Mouse (Mus musculus): Measurements from ENCODE around the gene Cnot6l. TPM values are rescaled to one million over a fixed set of nuclear protein-coding genes. Genes with fewer than 3 reads are reported as not detected.

Gene Cnot6l
- total and polyA plus RNA-seq, 3 experiments: 6.8 to 54.3 (median 49.6) TPM

- no peaks in the 10 kb centered on the region for H3K36me3 ChIP-seq (ENCODE audit: control insufficient read depth, insufficient read depth, low read length)
- 95% methylated on average over 1 of the region's 1 CpGs for WGBS
- H3K79me2 ChIP-seq (replicated peaks; ENCODE audit: control insufficient read depth, insufficient read depth, low read length): no peaks in the 10 kb centered on the region
- intact Hi-C loops (cut with DNase I): no loop called here
- no peaks in the 10 kb centered on the region for H3K4me1 ChIP-seq (ENCODE audit: control insufficient read depth, insufficient read depth, low read length)
- no peak overlapping the region for H3K9ac ChIP-seq (ENCODE audit: low read depth, low read length)
- no peaks in the 10 kb centered on the region for H3K27me3 ChIP-seq (ENCODE audit: control insufficient read depth, insufficient read depth, low read length)
- DNase-seq: no peak
- no peak overlapping the region for H3K27ac ChIP-seq
- no peak for TF ChIP-seq CTCF (IDR thresholded peaks at IDR 0.05)
- TF ChIP-seq EP300 (IDR thresholded peaks at IDR 0.05; ENCODE audit: insufficient read depth, low read depth, low read length): no peak
- TF ChIP-seq POLR2A (IDR thresholded peaks at IDR 0.05; ENCODE audit: insufficient read depth, low read depth, low read length): no peak
- no peak overlapping the region for H3K4me3 ChIP-seq
Observed at GRCm38 (mm10) chr5:96189761-96190160, 25.8 kb upstream of the Cnot6l start.

DNA sequence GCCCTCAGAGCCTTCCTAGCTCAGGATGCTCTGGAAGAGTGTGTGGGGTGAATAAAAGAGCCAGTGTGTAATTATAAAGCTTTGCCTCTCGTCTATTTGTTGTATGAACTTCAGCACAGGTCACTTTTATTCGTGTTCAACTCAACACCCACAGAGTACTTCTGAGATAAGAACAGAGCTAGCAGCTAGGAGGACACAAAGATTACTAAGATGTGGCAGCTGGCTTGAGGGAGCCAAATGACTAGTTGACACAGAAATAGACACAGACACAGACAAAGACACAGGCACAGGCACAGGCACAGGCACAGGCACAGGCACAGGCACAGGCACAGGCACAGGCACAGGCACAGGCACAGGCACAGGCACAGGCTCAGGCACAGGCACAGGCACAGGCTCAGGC lies 20.0 kb upstream of the Cnot6l start:
- Histone ChIP-seq H3K79me2 (replicated peaks; ENCODE audit: control insufficient read depth, insufficient read depth, low read length) (no peaks in the 10 kb centered on the region), H3K4me1 (ENCODE audit: control insufficient read depth, insufficient read depth, low read length) (no peaks in the 10 kb centered on the region), H3K4me3 (no peak overlapping the region), H3K27ac (no peak overlapping the region), H3K27me3 (ENCODE audit: control insufficient read depth, insufficient read depth, low read length) (no peaks in the 10 kb centered on the region), H3K9ac (ENCODE audit: low read depth, low read length) (no peak overlapping the region), H3K36me3 (ENCODE audit: control insufficient read depth, insufficient read depth, low read length) (no peaks in the 10 kb centered on the region)
- DNase-seq: no peak
- intact Hi-C loops (cut with DNase I): no loop called here
- 26% methylated on average over 2 of the region's 2 CpGs for WGBS
- TF ChIP-seq POLR2A (IDR thresholded peaks at IDR 0.05; ENCODE audit: insufficient read depth, low read depth, low read length) (no peak), EP300 (IDR thresholded peaks at IDR 0.05; ENCODE audit: insufficient read depth, low read depth, low read length) (no peak), CTCF (IDR thresholded peaks at IDR 0.05) (no peak)

GRCm38 (mm10) chr5:96183211-96183610 lies 19.2 kb upstream of the Cnot6l start:
- Histone ChIP-seq H3K36me3 (ENCODE audit: control insufficient read depth, insufficient read depth, low read length) (no peaks in the 10 kb centered on the region), H3K27ac (no peak overlapping the region), H3K9ac (ENCODE audit: low read depth, low read length) (no peak overlapping the region), H3K79me2 (replicated peaks; ENCODE audit: control insufficient read depth, insufficient read depth, low read length) (no peaks in the 10 kb centered on the region), H3K27me3 (ENCODE audit: control insufficient read depth, insufficient read depth, low read length) (no peaks in the 10 kb centered on the region), H3K4me1 (ENCODE audit: control insufficient read depth, insufficient read depth, low read length) (no peaks in the 10 kb centered on the region), H3K4me3 (no peak overlapping the region)
- 73% methylated on average over 2 of the region's 2 CpGs for WGBS
- no peak for DNase-seq
- TF ChIP-seq POLR2A (IDR thresholded peaks at IDR 0.05; ENCODE audit: insufficient read depth, low read depth, low read length) (no peak), EP300 (IDR thresholded peaks at IDR 0.05; ENCODE audit: insufficient read depth, low read depth, low read length) (no peak), CTCF (IDR thresholded peaks at IDR 0.05) (no peak)
- intact Hi-C loops (cut with DNase I): no loop called here

GRCm38 (mm10) chr5:96176879-96177358 lies 12.9 kb upstream of the Cnot6l start:
- H3K27me3 ChIP-seq (ENCODE audit: control insufficient read depth, insufficient read depth, low read length): no peaks in the 10 kb centered on the region
- peaks cover 2% of the 10 kb centered on the region; the same call in 1 of the 2 replicates for H3K4me1 ChIP-seq (ENCODE audit: control insufficient read depth, insufficient read depth, low read length)
- H3K9ac ChIP-seq (ENCODE audit: low read depth, low read length): no peak overlapping the region
- 35% methylated on average over 11 of the region's 11 CpGs for WGBS
- intact Hi-C loops (cut with DNase I): no loop called here
- H3K27ac ChIP-seq: peak overlapping the region; percentile 79
- no peak for TF ChIP-seq CTCF (IDR thresholded peaks at IDR 0.05)
- TF ChIP-seq POLR2A (IDR thresholded peaks at IDR 0.05; ENCODE audit: insufficient read depth, low read depth, low read length): peak; percentile 25; the same call in 1 of the 2 replicates
- no peaks in the 10 kb centered on the region for H3K79me2 ChIP-seq (replicated peaks; ENCODE audit: control insufficient read depth, insufficient read depth, low read length)
- no peaks in the 10 kb centered on the region; the same call in 1 of the 2 replicates for H3K36me3 ChIP-seq (ENCODE audit: control insufficient read depth, insufficient read depth, low read length)
- H3K4me3 ChIP-seq: no peak overlapping the region
- DNase-seq: peak in 1 of 2 experiments; percentile 23

DNA sequence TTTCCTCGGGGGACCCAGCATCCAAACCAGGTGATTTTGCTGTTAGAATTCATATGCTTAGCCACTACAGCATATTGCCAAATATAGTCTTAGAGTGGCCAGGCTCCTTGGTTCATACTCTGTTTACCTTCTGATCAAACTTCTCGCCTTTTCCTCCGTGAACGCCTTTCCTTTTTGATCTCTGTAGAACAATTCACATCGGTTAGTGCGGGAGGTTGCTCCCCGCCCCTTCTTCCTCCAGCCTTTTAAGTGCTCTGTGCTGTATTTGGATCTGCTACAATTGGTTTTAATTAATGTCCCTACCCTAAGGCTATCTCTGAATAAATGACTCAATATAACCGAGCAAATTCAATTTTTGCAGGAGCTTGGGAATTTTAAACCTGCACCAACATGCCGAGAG lies 12.2 kb upstream of the Cnot6l start:
- H3K9ac ChIP-seq (ENCODE audit: low read depth, low read length): no peak overlapping the region; the same call in 1 of the 2 replicates
- peaks cover 4% of the 10 kb centered on the region for H3K4me1 ChIP-seq (ENCODE audit: control insufficient read depth, insufficient read depth, low read length)
- 0 out of 2 replicates have a peak overlapping the region, but pooled peaks have one; percentile 26 for H3K4me3 ChIP-seq
- H3K79me2 ChIP-seq (replicated peaks; ENCODE audit: control insufficient read depth, insufficient read depth, low read length): no peaks in the 10 kb centered on the region
- peak overlapping the region; percentile 79 for H3K27ac ChIP-seq
- 44% methylated on average over 9 of the region's 9 CpGs for WGBS
- no peak for TF ChIP-seq CTCF (IDR thresholded peaks at IDR 0.05)
- TF ChIP-seq EP300 (IDR thresholded peaks at IDR 0.05; ENCODE audit: insufficient read depth, low read depth, low read length): 0 out of 2 replicates have a peak, but pooled peaks have one; percentile 20
- TF ChIP-seq POLR2A (IDR thresholded peaks at IDR 0.05; ENCODE audit: insufficient read depth, low read depth, low read length): no peak
- no peaks in the 10 kb centered on the region; the same call in 1 of the 2 replicates for H3K36me3 ChIP-seq (ENCODE audit: control insufficient read depth, insufficient read depth, low read length)
- peak in 1 of 2 experiments; percentile 35 for DNase-seq
- intact Hi-C loops (cut with DNase I): no loop called here
- no peaks in the 10 kb centered on the region for H3K27me3 ChIP-seq (ENCODE audit: control insufficient read depth, insufficient read depth, low read length)

- intact Hi-C loops (cut with DNase I): no loop called here
- no peaks in the 10 kb centered on the region for H3K27me3 ChIP-seq (ENCODE audit: control insufficient read depth, insufficient read depth, low read length)
- 85% methylated on average over 4 of the region's 4 CpGs for WGBS
- H3K4me1 ChIP-seq (ENCODE audit: control insufficient read depth, insufficient read depth, low read length): peaks cover 2% of the 10 kb centered on the region
- H3K4me3 ChIP-seq: no peak overlapping the region
- TF ChIP-seq CTCF (IDR thresholded peaks at IDR 0.05): no peak
- TF ChIP-seq EP300 (IDR thresholded peaks at IDR 0.05; ENCODE audit: insufficient read depth, low read depth, low read length): no peak
- TF ChIP-seq POLR2A (IDR thresholded peaks at IDR 0.05; ENCODE audit: insufficient read depth, low read depth, low read length): no peak
- no peaks in the 10 kb centered on the region; the same call in 1 of the 2 replicates for H3K36me3 ChIP-seq (ENCODE audit: control insufficient read depth, insufficient read depth, low read length)
- peak overlapping the region; percentile 7; the same call in 1 of the 2 replicates for H3K27ac ChIP-seq
- no peaks in the 10 kb centered on the region for H3K79me2 ChIP-seq (replicated peaks; ENCODE audit: control insufficient read depth, insufficient read depth, low read length)
- DNase-seq: no peak
- no peak overlapping the region for H3K9ac ChIP-seq (ENCODE audit: low read depth, low read length)
Observed at GRCm38 (mm10) chr5:96171765-96172164, 7.8 kb upstream of the Cnot6l start.

Measured in heart, adult 2 months (tissue).